Mouse (Mus musculus) effector memory CD4-positive, alpha-beta T cell, adult 7 months (primary cell): ENCODE data around the gene Tnfsf12. TPM values are rescaled to one million over a fixed set of nuclear protein-coding genes. Genes with fewer than 3 reads are reported as not detected.

Experiments
- polyA plus RNA-seq: library from polyadenylated mRNA; unstranded; fragments of 100-300 nt; shearing (Covaris generic); gene quantifications from one replicate; pipeline ENCODE4 v1.2.1, GENCODE M21; 2017

Gene Tnfsf12
- polyA plus RNA-seq: not detected

GRCm38 (mm10) chr11:69695361-69696181 lies at the start of gene Tnfsf12, which contains the start of gene Tnfsfm13:
Tnfsf12 (minus strand) TSS chr11:69695849.
Tnfsfm13 (minus strand) TSS chr11:69696098.

DNA sequence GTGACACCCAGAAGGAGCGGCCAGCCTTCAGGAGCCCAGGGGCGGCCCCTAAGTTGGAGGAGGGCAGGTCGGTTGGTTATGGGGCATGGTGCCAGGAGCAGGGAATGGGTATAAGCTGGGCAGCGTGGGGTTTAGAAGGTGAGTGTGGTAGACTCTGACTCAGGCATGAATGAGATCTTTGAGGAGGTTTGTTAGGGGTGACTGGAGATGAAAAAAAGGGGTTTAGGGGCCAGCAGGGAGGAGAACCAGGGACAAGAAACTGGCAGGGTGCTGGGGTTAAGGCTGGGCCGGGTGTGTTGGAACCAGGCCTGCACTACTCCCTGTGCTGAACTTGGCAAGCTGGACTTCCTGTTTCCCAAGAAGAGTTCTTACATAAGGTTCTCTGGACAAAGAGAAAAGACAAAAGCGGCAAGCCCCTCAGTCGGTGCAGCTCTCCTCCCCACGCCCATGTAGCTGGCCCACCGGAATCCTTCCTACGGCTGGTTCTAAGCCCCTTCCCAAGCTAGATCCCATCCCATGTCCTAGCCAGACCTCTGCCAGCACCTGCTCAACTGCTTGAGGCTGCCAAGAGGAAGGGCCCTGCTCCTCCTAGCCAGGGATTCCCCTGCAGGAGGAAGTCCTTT lies 10.0 kb downstream of the Tnfsf12 start, which contains the start of gene Tnfsf13:
Tnfsf13 (minus strand) TSS at position 259 of the 623 bp plus-strand sequence.

DNA sequence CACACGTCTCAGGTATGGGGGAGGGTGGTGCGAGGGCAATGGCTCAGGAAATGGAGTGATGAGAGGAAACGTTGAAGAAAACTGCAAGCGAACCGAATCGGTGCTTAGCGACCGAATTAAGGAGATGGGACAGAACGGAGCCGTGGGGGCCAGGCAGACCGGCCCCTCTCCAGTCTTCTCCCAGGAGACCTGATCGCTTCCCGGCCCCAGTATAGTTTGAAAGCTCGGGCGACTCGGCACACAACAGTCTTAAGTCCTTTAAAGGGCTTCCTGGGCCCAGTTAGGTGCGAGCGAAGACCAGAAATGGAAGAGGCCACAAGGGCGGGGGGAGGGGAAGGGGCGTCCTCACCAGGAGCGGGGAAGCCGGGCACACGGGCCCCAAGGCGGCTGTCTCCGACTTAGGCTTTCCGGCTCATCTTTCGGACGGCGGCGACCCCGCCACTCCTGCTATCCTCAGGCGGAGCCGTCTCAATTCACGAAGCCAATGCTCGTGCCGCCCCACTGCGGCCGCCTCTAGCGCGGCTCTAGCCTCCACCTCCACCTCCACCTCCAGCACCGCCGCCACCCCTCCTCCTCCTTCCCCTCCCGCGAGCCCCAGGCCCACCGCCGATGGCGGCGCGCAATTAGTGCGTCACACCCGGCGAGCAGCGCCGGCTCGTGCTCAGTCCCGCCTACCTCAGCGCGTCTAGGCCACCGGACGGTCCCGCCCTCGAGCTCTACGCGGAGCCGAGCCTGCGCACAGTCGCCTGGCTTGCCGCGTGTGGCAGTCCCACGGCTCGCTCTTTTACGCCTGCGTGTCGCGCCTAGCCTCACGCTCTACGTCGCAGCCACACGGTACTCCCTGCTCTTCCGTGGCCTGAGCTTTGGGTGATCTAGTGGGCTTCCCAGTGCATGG lies 14.1 kb downstream of the Tnfsf12 start, which contains the start of gene Senp3:
Senp3 (minus strand) TSS at position 771 of the 895 bp plus-strand sequence.

DNA sequence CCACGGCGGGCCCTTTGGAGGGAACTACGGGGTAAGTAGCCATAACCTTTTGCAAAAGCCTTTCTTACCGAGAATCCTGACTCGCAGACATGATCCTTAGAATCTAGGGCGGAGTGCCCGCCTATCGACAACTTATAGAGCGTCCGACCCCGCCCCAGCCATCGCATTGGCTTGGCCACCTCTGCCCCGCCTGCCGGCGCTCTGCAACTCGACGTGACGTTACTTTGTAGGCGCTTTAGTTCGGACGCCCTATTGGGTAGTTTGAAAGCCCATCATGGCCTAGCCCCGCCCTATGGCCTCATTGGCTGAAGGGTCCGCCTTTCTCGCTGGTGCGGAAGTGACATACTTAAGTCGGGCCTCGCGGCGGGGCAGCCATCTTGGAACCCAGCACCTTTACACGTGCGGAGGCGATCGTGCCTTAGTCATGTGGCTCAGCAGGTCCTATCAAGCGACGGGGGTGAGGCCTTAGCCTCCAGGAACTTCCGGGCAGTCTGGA lies 23.4 kb downstream of the Tnfsf12 start, which contains the start of gene Eif4a1:
Eif4a1 (minus strand) TSS at position 213 of the 496 bp plus-strand sequence.

GRCm38 (mm10) chr11:69665961-69666664 lies 29.5 kb downstream of the Tnfsf12 start, which contains the start of gene Cd68:
Cd68 (minus strand) TSS chr11:69666153.

GRCm38 (mm10) chr11:69662213-69662966 lies 33.3 kb downstream of the Tnfsf12 start, which contains the start of gene Mpdu1:
Mpdu1 (minus strand) TSS chr11:69662642.

GRCm38 (mm10) chr11:69655264-69656064 lies 40.2 kb downstream of the Tnfsf12 start, which contains the start of gene Sox15:
Sox15 (plus strand) TSS chr11:69655314.

Other genes starting within 250 kb of the Tnfsf12 start
- 0.16 TPM for gene Dnah2, start 146.7 kb downstream of the Tnfsf12 start, polyA plus RNA-seq
- gene Efnb3, start 135.6 kb downstream of the Tnfsf12 start, polyA plus RNA-seq: not detected
- gene Wrap53, start 115.6 kb downstream of the Tnfsf12 start, polyA plus RNA-seq: 13.1 TPM
- gene Trp53, start 115.5 kb downstream of the Tnfsf12 start, polyA plus RNA-seq: 204 TPM
- gene Atp1b2, start 89.9 kb downstream of the Tnfsf12 start, polyA plus RNA-seq: not detected
- 0.68 TPM for gene Shbg, start 77.9 kb downstream of the Tnfsf12 start, polyA plus RNA-seq
- 0.59 TPM for gene Sat2, start 73.8 kb downstream of the Tnfsf12 start, polyA plus RNA-seq
- 73.0 TPM for gene Fxr2, start 62.9 kb downstream of the Tnfsf12 start, polyA plus RNA-seq
- gene Sox15, start 40.5 kb downstream of the Tnfsf12 start, polyA plus RNA-seq: 0.76 TPM
- 44.5 TPM for gene Mpdu1, start 33.2 kb downstream of the Tnfsf12 start, polyA plus RNA-seq
- 3.9 TPM for gene Cd68, start 29.7 kb downstream of the Tnfsf12 start, polyA plus RNA-seq
- 729 TPM for gene Eif4a1, start 23.4 kb downstream of the Tnfsf12 start, polyA plus RNA-seq
- 29.6 TPM for gene Senp3, start 13.8 kb downstream of the Tnfsf12 start, polyA plus RNA-seq
- gene Tnfsf13, start 10.1 kb downstream of the Tnfsf12 start, polyA plus RNA-seq: not detected
- not detected for gene Tnfsfm13, start 249 bp upstream of the Tnfsf12 start, polyA plus RNA-seq
- gene Polr2a, start 62.8 kb upstream of the Tnfsf12 start, polyA plus RNA-seq: 51.9 TPM
- 0.26 TPM for gene Slc35g3, start 66.1 kb upstream of the Tnfsf12 start, polyA plus RNA-seq
- gene Zbtb4, start 70.1 kb upstream of the Tnfsf12 start, polyA plus RNA-seq: 4.2 TPM
- 0.52 TPM for gene Chrnb1, start 100.1 kb upstream of the Tnfsf12 start, polyA plus RNA-seq
- not detected for gene Fgf11, start 106.0 kb upstream of the Tnfsf12 start, polyA plus RNA-seq
- gene Tmem102, start 109.8 kb upstream of the Tnfsf12 start, polyA plus RNA-seq: not detected
- gene Gm39566, start 119.4 kb upstream of the Tnfsf12 start, polyA plus RNA-seq: 0.16 TPM
- 0.39 TPM for gene Spem2, start 122.6 kb upstream of the Tnfsf12 start, polyA plus RNA-seq
- gene Spem1, start 126.3 kb upstream of the Tnfsf12 start, polyA plus RNA-seq: not detected
- 0.15 TPM for gene Nlgn2, start 141.9 kb upstream of the Tnfsf12 start, polyA plus RNA-seq
- 44.3 TPM for gene Tmem256, start 142.7 kb upstream of the Tnfsf12 start, polyA plus RNA-seq
- 8.5 TPM for gene Plscr3, start 150.5 kb upstream of the Tnfsf12 start, polyA plus RNA-seq
- 0.27 TPM for gene Tnk1, start 162.9 kb upstream of the Tnfsf12 start, polyA plus RNA-seq
- gene Tmem95, start 182.2 kb upstream of the Tnfsf12 start, polyA plus RNA-seq: not detected
- gene Kctd11, start 185.6 kb upstream of the Tnfsf12 start, polyA plus RNA-seq: 0.95 TPM
- gene Acap1, start 199.7 kb upstream of the Tnfsf12 start, polyA plus RNA-seq: 485 TPM
- 1.6 TPM for gene 2810408A11Rik, start 205.1 kb upstream of the Tnfsf12 start, polyA plus RNA-seq
- 7.3 TPM for gene Neurl4, start 205.2 kb upstream of the Tnfsf12 start, polyA plus RNA-seq
- gene Gps2, start 218.0 kb upstream of the Tnfsf12 start, polyA plus RNA-seq: 235 TPM
- gene Eif5a, start 226.1 kb upstream of the Tnfsf12 start, polyA plus RNA-seq: 1,038 TPM
- not detected for gene Ybx2, start 239.9 kb upstream of the Tnfsf12 start, polyA plus RNA-seq